Mouse (Mus musculus): ENCODE results near the gene Gpr37. TPM values are rescaled to one million over a fixed set of nuclear protein-coding genes. Genes with fewer than 3 reads are reported as not detected.

Gpr37 gene
- polyA plus RNA-seq, 1 experiment from 2014 or later, result 0.08 TPM

- H3K27ac ChIP-seq, result no peak overlapping the region
- 65% methylated on average over 4 of the region's 4 CpGs for WGBS
- no peak for DNase-seq (ENCODE audit: low spot score)
- no peaks in the 10 kb centered on the region for H3K27me3 ChIP-seq (ENCODE audit: low read depth, poor library complexity, severe bottlenecking)
- no peaks in the 10 kb centered on the region for H3K36me3 ChIP-seq
- H3K4me1 ChIP-seq, result no peaks in the 10 kb centered on the region
- no peak overlapping the region for H3K4me3 ChIP-seq
- no peaks in the 10 kb centered on the region for H3K9me3 ChIP-seq (replicated peaks)
These were observed 20.4 kb downstream of the Gpr37 start for GRCm38 (mm10) chr6:25670150-25670549.

- Histone ChIP-seq H3K36me3 (no peaks in the 10 kb centered on the region), H3K4me3 (no peak overlapping the region), H3K4me1 (no peaks in the 10 kb centered on the region), H3K9me3 (replicated peaks) (no peaks in the 10 kb centered on the region), H3K27me3 (ENCODE audit: low read depth, poor library complexity, severe bottlenecking) (no peaks in the 10 kb centered on the region), H3K27ac (no peak overlapping the region)
- DNase-seq (ENCODE audit: low spot score), result no peak
- WGBS, result 88% methylated on average over 2 of the region's 2 CpGs
These were observed 26.6 kb downstream of the Gpr37 start for GRCm38 (mm10) chr6:25663942-25664341.

- 83% methylated on average over 3 of the region's 3 CpGs for whole genome bisulfite sequencing
- H3K9me3 ChIP-seq (replicated peaks), result no peaks in the 10 kb centered on the region
- H3K27ac ChIP-seq, result no peak overlapping the region
- no peaks in the 10 kb centered on the region for H3K27me3 ChIP-seq (ENCODE audit: low read depth, poor library complexity, severe bottlenecking)
- DNase-seq (ENCODE audit: low spot score), result no peak
- no peaks in the 10 kb centered on the region for H3K36me3 ChIP-seq
- no peak overlapping the region for H3K4me3 ChIP-seq
- no peaks in the 10 kb centered on the region for H3K4me1 ChIP-seq
These were observed 30.4 kb downstream of the Gpr37 start for GRCm38 (mm10) chr6:25659924-25660675.

Other genes with a start within 250 kb of the Gpr37 start
- gene Pot1a, start 118.5 kb upstream of the Gpr37 start, polyA plus RNA-seq (2016; fragmentation: Nextera tagmentation; extraction: Ambion mirVana), result 38.8 and 41.0 TPM in 2 replicates

Data from limb, embryonic 10.5 days (tissue).